Mouse (Mus musculus): Measurements from ENCODE around the gene Prkce.

The Prkce gene

GRCm38 (mm10) chr17:86261067-86261466 is 93.5 kb downstream of the Prkce start:
- no peak for DNase-seq (ENCODE audit: low spot score)

- no peak for DNase-seq (ENCODE audit: low spot score)
These were observed 96.5 kb downstream of the Prkce start for GRCm38 (mm10) chr17:86263985-86264649.

GRCm38 (mm10) chr17:86266051-86266450 is 98.5 kb downstream of the Prkce start:
- DNase-seq (ENCODE audit: low spot score): no peak

- no peak for DNase-seq (ENCODE audit: low spot score)
These were observed 99.7 kb downstream of the Prkce start for GRCm38 (mm10) chr17:86267126-86267760.

- no peak for DNase-seq (ENCODE audit: low spot score)
These were observed 102.1 kb downstream of the Prkce start for GRCm38 (mm10) chr17:86269639-86270038.

GRCm38 (mm10) chr17:86270523-86270922 is 102.9 kb downstream of the Prkce start:
- no peak for DNase-seq (ENCODE audit: low spot score)

- DNase-seq (ENCODE audit: low spot score): no peak
These were observed 103.7 kb downstream of the Prkce start for GRCm38 (mm10) chr17:86271277-86271676.

GRCm38 (mm10) chr17:86272961-86273360 is 105.4 kb downstream of the Prkce start:
- DNase-seq (ENCODE audit: low spot score): no peak

GRCm38 (mm10) chr17:86273566-86274349 is 106.2 kb downstream of the Prkce start:
- no peak for DNase-seq (ENCODE audit: low spot score)

GRCm38 (mm10) chr17:86274350-86274744 is 106.8 kb downstream of the Prkce start:
- DNase-seq (ENCODE audit: low spot score): no peak

- no peak for DNase-seq (ENCODE audit: low spot score)
These were observed 108.8 kb downstream of the Prkce start for GRCm38 (mm10) chr17:86276381-86276780.

- no peak for DNase-seq (ENCODE audit: low spot score)
These were observed 109.6 kb downstream of the Prkce start for GRCm38 (mm10) chr17:86277032-86277798.

GRCm38 (mm10) chr17:86277999-86278526 is 110.5 kb downstream of the Prkce start:
- peak; percentile 54 for DNase-seq (ENCODE audit: low spot score)

GRCm38 (mm10) chr17:86279751-86280150 is 112.2 kb downstream of the Prkce start:
- no peak for DNase-seq (ENCODE audit: low spot score)

- no peak for DNase-seq (ENCODE audit: low spot score)
These were observed 116.2 kb downstream of the Prkce start for GRCm38 (mm10) chr17:86283741-86284140.

- no peak for DNase-seq (ENCODE audit: low spot score)
These were observed 117.5 kb downstream of the Prkce start for GRCm38 (mm10) chr17:86285058-86285457.

GRCm38 (mm10) chr17:86286747-86287271 is 119.2 kb downstream of the Prkce start:
- DNase-seq (ENCODE audit: low spot score): peak; percentile 65

- DNase-seq (ENCODE audit: low spot score): no peak
These were observed 125.1 kb downstream of the Prkce start for GRCm38 (mm10) chr17:86292711-86293110.

- peak; percentile 80 for DNase-seq (ENCODE audit: low spot score)
These were observed 125.7 kb downstream of the Prkce start for GRCm38 (mm10) chr17:86293247-86293744.

- no peak for DNase-seq (ENCODE audit: low spot score)
These were observed 132.0 kb downstream of the Prkce start for GRCm38 (mm10) chr17:86299576-86299975.

GRCm38 (mm10) chr17:86300774-86301595 is 133.4 kb downstream of the Prkce start:
- peak; percentile 50 for DNase-seq (ENCODE audit: low spot score)

All from lung, postnatal 25 days (tissue).